Mouse (Mus musculus): Measurements from ENCODE around the gene Eme2. TPM values are rescaled to one million over a fixed set of nuclear protein-coding genes. Genes with fewer than 3 reads are reported as not detected.

Eme2 gene
- polyA plus RNA-seq, 1 experiment: 14.7 TPM

DNA sequence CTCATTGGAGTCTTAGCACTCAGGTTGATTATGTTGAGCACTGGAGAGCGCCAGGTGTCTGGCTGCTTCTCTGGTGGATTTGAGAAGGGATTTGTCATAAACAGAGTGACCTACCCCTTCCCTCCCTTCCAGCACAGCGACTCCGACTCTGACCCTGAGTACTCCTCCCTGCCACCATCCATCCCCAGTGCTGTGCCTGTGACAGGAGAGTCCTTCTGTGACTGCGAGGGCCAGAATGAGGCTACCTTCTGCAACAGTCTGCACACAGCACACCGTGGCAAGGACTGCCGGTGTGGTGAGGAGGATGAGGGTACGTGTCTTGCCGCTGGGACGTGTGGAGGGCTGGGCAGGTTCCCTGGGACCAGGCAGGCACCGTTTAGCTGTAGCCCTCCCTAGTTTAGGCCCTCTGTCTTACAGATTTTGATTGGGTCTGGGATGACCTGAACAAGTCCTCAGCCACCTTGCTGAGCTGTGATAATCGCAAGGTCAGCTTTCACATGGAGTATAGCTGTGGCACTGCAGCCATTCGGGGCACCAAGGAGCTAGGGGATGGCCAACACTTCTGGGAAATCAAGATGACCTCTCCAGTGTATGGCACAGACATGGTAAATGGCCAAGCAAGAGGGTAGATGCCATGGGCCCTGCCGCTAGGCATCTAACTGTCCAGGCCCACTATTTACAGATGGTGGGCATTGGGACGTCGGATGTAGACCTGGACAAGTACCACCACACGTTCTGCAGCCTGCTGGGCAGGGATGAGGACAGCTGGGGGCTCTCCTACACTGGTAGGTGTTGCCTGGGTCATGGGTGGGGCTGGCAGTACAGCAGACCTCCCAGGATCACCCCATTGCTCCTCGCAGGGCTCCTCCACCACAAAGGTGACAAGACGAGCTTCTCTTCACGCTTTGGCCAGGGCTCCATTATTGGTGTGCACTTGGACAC, 4.5 kb downstream of the Eme2 start:
- H3K4me1 ChIP-seq (ENCODE audit: control insufficient read depth, insufficient read depth, low read length): peaks cover 2% of the 10 kb centered on the region
- TF ChIP-seq CTCF (IDR thresholded peaks at IDR 0.05; ENCODE audit: borderline replicate concordance, insufficient read depth, low read length) (no peak), POLR2A (IDR thresholded peaks at IDR 0.05; ENCODE audit: low read depth, low read length) (peak; percentile 24; the same call in 1 of the 2 replicates)
- H3K27ac ChIP-seq (ENCODE audit: insufficient read depth, low read length): no peak overlapping the region
- H3K4me3 ChIP-seq (ENCODE audit: insufficient read depth, low read length): no peak overlapping the region

DNA sequence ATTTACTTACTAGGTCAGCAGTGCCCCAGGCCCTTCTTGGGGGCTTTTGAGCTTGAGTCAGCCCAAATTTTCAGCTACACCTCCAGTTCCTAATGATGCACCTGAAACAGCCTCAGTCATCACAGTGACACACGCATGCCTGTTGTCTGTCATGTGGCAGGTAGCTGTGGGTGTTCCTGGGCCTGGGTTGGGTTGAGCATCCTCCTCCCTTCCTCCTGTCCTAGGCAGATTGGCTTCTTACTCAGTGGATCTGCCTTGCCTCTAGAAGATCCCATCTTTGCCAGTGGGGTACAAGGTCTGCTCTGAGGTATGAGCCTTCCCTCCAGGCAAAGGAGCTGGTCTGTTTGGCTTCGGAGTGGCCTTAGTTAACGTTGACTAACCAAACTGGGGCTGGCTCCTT, 6.0 kb downstream of the Eme2 start:
- Histone ChIP-seq H3K4me3 (ENCODE audit: insufficient read depth, low read length) (no peak overlapping the region), H3K27ac (ENCODE audit: insufficient read depth, low read length) (no peak overlapping the region), H3K4me1 (ENCODE audit: control insufficient read depth, insufficient read depth, low read length) (peaks cover 2% of the 10 kb centered on the region)
- TF ChIP-seq POLR2A (IDR thresholded peaks at IDR 0.05; ENCODE audit: low read depth, low read length) (no peak; the same call in 1 of the 2 replicates), CTCF (IDR thresholded peaks at IDR 0.05; ENCODE audit: borderline replicate concordance, insufficient read depth, low read length) (no peak)

DNA sequence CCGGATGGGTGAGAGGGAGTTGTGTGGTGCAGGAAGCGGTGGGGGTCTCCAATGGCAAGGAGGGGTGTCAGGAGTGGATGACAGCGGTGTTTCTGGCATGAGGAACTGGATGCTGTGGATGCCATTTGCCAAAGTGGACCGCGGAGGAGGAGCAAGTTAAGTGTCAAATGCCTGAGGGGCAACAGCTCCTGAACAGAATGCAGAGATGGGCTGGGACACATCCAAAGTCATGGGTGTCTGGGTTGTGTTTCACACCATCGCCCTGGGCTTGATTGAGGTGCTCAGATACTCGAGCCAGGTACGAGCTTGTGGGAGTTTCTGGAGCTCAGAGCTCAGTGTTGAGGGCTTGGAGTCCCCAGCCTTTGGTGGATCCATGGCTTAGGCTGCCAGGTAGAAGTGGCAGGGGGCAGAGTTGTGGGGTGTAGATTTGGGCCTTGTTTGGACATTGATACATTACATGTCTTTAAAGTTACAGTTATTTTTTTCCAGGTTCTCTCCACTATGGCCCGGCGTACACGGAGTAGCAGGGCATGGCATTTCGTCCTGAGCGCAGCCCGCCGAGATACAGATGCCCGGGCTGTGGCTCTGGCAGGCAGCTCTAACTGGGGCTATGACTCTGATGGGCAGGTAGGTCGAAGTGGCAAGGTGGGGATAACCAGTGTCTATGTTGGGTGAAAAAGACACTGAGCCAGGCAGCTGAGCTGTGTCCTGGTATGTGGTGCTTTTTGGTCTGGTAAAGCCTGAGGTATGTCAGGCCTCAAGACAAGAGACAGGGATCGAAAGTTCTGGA, 7.4 kb downstream of the Eme2 start:
- TF ChIP-seq POLR2A (IDR thresholded peaks at IDR 0.05; ENCODE audit: low read depth, low read length) (peak; percentile 28; the same call in 1 of the 2 replicates), CTCF (IDR thresholded peaks at IDR 0.05; ENCODE audit: borderline replicate concordance, insufficient read depth, low read length) (no peak)
- H3K4me1 ChIP-seq (ENCODE audit: control insufficient read depth, insufficient read depth, low read length): peaks cover 2% of the 10 kb centered on the region; the same call in 1 of the 2 replicates
- H3K27ac ChIP-seq (ENCODE audit: insufficient read depth, low read length): no peak overlapping the region
- peak overlapping the region; percentile 85 for H3K4me3 ChIP-seq (ENCODE audit: insufficient read depth, low read length)

DNA sequence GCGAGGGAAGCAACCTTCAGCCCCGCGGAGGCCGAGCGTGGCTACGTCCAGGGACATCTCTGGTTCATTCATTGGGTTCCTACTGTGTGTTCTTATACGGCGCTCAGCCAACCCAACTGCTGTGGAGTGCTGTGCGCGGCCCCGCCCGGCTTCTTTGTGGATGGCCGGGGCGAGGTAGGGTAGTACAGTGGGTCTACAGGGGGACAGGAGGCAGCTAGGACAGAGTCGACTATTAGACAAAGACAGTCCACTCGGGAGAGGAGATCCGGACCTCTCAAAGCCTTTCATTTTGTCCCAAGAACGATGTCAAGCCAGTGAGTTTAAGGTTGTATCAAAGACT, 8.0 kb downstream of the Eme2 start:
- no peak overlapping the region for H3K27ac ChIP-seq (ENCODE audit: insufficient read depth, low read length)
- TF ChIP-seq POLR2A (IDR thresholded peaks at IDR 0.05; ENCODE audit: low read depth, low read length) (no peak), CTCF (IDR thresholded peaks at IDR 0.05; ENCODE audit: borderline replicate concordance, insufficient read depth, low read length) (no peak)
- H3K4me3 ChIP-seq (ENCODE audit: insufficient read depth, low read length): peak overlapping the region; percentile 85
- peaks cover 2% of the 10 kb centered on the region; the same call in 1 of the 2 replicates for H3K4me1 ChIP-seq (ENCODE audit: control insufficient read depth, insufficient read depth, low read length)

DNA sequence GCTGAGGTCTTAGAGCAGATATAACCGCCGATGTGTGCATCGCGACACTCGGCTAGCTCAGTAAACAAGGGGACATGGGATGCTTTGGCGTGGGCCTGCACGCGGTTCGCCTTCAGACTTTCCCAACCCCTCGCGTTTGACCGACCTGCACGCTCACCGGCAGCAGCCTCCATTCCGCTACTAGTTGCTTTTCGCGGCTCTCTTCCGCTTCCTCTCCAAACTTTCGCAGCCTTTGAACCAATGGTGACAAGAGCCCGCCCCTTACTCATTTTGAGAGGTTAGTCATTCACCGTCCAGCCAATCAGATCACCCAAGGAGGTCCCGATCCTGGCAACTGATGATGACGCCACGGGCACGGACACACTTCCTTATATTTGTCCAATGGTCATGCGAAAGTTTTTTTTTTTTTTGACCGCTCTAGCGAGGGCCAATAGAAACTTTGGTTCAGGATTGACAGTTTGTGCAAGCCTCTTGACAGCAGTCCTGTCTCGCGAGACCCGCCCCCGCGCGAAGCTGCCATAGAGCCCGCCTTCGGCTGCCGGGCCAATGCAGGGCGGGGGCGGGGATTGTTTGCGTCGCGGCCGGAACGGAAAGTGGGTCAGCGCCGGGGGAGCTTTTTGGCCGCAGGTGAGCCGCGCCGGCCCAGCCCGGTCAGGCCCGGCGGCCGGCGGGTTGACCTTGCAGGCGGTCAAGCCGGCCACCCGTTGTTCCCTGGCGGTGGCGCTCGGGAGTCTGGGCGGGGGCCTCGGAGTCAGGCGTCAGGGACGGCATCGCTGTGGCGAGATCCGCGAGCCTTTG, 8.6 kb downstream of the Eme2 start, which contains the start of the genes Nubp2 and Spsb3:
TSS of gene Nubp2 (minus strand) at position 216 of the 798 bp plus-strand sequence.
TSS of gene Spsb3 (plus strand) at position 510 of the 798 bp plus-strand sequence.
- no peak within 1 kb of the TSS for H3K27ac ChIP-seq (ENCODE audit: insufficient read depth, low read length)
- peaks cover 2% of the 10 kb centered on the region; the same call in 1 of the 2 replicates for H3K4me1 ChIP-seq (ENCODE audit: control insufficient read depth, insufficient read depth, low read length)
- peak within 1 kb of the TSS; percentile 88 for H3K4me3 ChIP-seq (ENCODE audit: insufficient read depth, low read length)
- peak; percentile 85 for TF ChIP-seq POLR2A (IDR thresholded peaks at IDR 0.05; ENCODE audit: low read depth, low read length)
- TF ChIP-seq CTCF (IDR thresholded peaks at IDR 0.05; ENCODE audit: borderline replicate concordance, insufficient read depth, low read length): no peak

DNA sequence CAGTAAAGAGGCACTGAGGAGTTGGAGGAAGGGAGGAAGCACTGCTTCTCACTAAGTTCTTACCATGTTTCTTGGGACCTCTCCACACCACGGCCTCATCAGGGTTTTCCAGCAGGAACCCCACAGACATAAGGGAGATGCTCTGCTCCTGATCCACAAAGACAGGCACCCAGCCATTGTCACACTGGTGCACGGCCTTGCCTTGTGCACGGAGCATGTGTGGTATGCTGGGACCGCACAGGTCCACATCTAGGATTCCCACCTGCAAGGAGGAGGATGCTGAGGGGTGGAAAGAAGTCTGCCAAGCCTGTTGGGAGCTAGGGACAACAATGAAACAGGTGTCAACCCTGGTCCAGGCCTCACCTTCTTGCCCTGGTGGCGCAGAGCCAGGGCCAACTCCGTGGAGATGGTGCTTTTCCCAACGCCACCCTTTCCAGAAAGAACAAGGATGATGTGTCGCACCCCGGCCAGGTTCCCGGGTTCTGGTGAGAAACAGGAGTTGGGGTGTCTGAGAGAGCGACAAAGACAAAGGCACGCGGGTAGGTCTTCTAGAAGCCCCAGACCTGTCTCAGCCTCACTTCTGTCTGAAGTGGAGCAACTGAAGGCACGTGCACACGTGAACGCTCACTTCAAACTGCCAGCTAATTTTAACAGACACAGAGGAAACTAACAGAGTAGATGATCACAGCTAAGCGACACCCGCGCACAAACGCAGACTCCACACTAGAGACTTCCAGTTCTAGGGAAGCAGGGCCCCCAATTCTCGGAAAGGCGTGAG, 9.3 kb downstream of the Eme2 start:
- peaks cover 2% of the 10 kb centered on the region; the same call in 1 of the 2 replicates for H3K4me1 ChIP-seq (ENCODE audit: control insufficient read depth, insufficient read depth, low read length)
- H3K4me3 ChIP-seq (ENCODE audit: insufficient read depth, low read length): peak overlapping the region; percentile 88
- no peak for TF ChIP-seq CTCF (IDR thresholded peaks at IDR 0.05; ENCODE audit: borderline replicate concordance, insufficient read depth, low read length)
- no peak for TF ChIP-seq POLR2A (IDR thresholded peaks at IDR 0.05; ENCODE audit: low read depth, low read length)
- no peak overlapping the region for H3K27ac ChIP-seq (ENCODE audit: insufficient read depth, low read length)

DNA sequence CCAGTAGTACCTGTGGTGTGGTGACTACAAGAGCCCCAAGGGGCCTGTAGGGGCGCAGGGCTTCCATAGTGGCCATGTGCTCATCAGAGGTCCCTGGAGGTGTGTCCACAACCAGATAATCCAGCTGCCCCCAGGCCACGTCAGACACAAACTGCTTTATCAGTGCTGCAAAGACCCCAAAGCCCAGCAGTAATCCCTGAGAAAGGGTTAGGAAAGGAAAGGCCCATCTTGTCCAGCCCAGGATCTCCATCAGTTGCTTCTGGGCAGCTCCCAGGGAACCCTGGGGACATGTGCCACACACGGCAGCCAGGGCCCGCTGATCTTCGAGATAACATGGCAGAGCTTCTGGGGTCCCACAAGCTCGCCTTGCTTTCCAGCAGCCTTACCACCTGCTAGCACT, 10.5 kb downstream of the Eme2 start:
- Histone ChIP-seq H3K4me3 (ENCODE audit: insufficient read depth, low read length) (no peak overlapping the region), H3K4me1 (ENCODE audit: control insufficient read depth, insufficient read depth, low read length) (peaks cover 2% of the 10 kb centered on the region; the same call in 1 of the 2 replicates), H3K27ac (ENCODE audit: insufficient read depth, low read length) (no peak overlapping the region)
- no peak for TF ChIP-seq CTCF (IDR thresholded peaks at IDR 0.05; ENCODE audit: borderline replicate concordance, insufficient read depth, low read length)
- no peak for TF ChIP-seq POLR2A (IDR thresholded peaks at IDR 0.05; ENCODE audit: low read depth, low read length)

DNA sequence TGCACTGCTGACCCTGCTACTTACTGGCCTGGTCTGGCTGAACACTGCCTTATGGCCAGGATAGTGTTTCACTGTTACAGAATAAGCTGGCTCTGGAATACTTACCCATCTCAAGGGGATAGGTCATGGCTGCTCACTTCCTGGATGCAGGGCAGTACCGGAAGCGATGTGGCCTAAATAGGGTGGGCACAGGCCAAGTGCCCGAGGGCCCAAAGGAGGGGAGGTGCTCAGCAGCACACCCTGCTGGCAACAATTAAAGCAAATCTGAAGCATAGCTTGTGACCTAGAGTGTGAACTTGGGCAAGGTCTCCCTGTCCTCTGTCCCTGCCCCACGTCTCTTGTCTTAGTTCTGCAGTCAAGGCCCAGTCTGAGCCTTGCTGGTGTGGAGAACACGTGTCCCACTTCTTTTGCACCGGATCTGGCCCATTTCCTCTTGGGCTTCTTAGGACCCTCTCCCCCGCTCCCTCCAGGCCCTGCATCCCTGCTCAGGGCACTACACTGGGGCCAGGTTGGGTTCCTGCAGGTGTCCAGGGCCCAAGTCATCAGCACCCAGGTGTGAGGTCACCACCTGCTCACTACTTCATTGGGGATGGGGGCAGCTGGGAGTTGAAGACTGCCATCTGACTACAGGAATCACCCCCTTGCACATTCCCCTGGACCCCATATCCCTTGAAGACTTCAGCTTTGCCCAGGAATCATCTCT, 13.0 kb downstream of the Eme2 start:
- no peaks in the 10 kb centered on the region for H3K4me1 ChIP-seq (ENCODE audit: control insufficient read depth, insufficient read depth, low read length)
- H3K27ac ChIP-seq (ENCODE audit: insufficient read depth, low read length): no peak overlapping the region
- no peak overlapping the region for H3K4me3 ChIP-seq (ENCODE audit: insufficient read depth, low read length)
- TF ChIP-seq POLR2A (IDR thresholded peaks at IDR 0.05; ENCODE audit: low read depth, low read length) (no peak), CTCF (IDR thresholded peaks at IDR 0.05; ENCODE audit: borderline replicate concordance, insufficient read depth, low read length) (peak; percentile 57)
